Mouse (Mus musculus): ENCODE measurements around the gene Car4. TPM values are rescaled to one million over a fixed set of nuclear protein-coding genes. Genes with fewer than 3 reads are reported as not detected.
A peak's percentile ranks its signal among the peaks of the same experiment; 100 is the strongest.

Gene Car4
- polyA plus RNA-seq (2021) = not detected

DNA sequence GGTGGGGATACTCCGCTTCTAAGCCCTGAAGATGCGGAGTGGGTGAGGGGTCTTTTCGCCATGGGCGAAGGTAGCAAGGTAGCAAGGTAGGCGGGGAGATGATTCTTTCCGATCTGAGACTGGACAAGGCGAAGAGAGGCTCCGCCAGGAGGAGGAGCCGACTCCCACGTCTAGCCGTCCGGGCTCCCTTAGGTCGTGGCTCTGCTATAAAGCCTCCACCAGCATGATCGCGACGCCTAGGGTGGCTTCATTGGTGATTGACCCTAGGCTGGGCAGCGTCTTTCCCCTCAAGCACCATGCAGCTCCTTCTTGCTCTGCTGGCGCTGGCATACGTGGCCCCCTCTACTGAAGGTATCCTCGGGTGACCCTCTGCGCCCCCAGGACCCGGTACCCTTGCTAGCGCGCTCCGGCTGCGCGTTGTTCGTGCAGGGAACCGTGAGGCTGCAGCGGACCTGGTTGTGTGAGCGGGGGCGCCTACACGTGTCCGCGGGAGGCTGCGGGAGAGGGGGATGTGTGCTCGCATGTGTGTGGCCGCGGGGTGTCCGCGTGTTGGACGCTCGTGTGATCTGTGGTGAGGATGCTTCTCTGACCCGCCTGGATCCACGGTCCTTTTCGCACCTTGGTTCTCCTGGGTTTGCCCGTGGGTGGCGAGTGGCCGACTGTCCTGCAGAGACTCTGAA is at the start of gene Car4:
TSS of gene Car4 (plus strand) at position 196 of the 680 bp plus-strand sequence.
- peaks cover 61% of the 10 kb centered on the region for H3K27me3 ChIP-seq
- TF ChIP-seq CTCF (IDR thresholded peaks at IDR 0.05) = no peak
- ChIA-PET CTCF (interaction anchor here (1.0 kb wide), 1 partner anchor 12 kb away, joined by 3 read pairs; no protein-coding TSS in a partner anchor), POLR2A (no interaction called here)
- ATAC-seq (no peak), DNase-seq (ENCODE audit: low read depth, low spot score) (no peak)
- in situ Hi-C loops (cut with MboI; ENCODE audit: low pct_unique_long_range_greater_than_20kb) = no loop called here

DNA sequence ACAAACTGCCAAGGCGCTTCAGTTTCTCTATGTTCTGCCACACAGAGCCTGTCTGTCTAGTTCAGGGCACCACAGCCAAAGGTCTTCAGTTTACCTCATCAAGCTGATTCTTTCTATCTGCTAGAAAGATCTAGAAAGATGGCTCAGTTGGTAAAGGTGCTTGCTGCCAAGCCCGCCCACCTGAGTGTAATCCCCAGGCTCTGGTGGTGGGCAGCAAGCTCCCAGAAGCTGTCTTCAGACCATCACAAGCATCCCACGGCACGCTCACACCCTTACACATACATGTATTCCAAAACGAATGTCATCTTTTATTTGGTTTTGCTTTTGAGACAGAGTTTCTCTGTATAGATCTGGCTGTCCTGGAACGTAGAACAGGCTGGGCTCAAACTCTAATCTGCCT is 49.1 kb upstream of the Car4 start:
- ATAC-seq (no peak), DNase-seq (ENCODE audit: low read depth, low spot score) (no peak)
- TF ChIP-seq CTCF (IDR thresholded peaks at IDR 0.05) = no peak
- no peaks in the 10 kb centered on the region for H3K27me3 ChIP-seq
- ChIA-PET CTCF (interaction anchor here (1.7 kb wide), 1 partner anchor 10 kb away, joined by 10 read pairs; no protein-coding TSS in a partner anchor), POLR2A (interaction anchor here (0.6 to 1.3 kb wide), 2 partner anchors 8 to 23 kb away, joined by 3 read pairs; no protein-coding TSS in a partner anchor)
- in situ Hi-C loops (cut with MboI; ENCODE audit: low pct_unique_long_range_greater_than_20kb) = no loop called here

DNA sequence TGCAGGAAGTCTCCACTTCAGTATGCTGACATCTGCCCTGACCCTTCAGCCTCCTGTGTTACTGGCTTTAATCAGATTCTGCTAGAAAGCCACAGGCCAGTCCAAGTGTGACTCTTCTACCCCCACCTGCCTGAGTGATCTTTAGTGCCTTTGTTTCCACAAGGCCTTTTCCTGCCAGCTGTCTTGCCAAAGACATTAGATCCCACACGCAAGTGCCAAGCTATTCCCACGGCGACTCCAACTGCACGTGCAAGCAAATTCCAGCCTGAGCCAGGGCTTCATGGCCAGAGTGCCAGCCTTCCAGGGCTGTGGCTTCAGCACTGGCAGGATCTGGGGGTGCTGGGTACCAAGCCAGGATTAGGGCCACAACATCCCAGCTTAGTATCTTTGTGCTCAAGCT is 47.2 kb upstream of the Car4 start:
- no peaks in the 10 kb centered on the region for H3K27me3 ChIP-seq
- POLR2A ChIA-PET = interaction anchor here (0.6 kb wide), 1 partner anchor 801 kb away, joined by 3 read pairs; no protein-coding TSS in a partner anchor
- no peak for DNase-seq (ENCODE audit: low read depth, low spot score)
- no peak for TF ChIP-seq CTCF (IDR thresholded peaks at IDR 0.05)
- no peak for ATAC-seq
- in situ Hi-C loops (cut with MboI; ENCODE audit: low pct_unique_long_range_greater_than_20kb) = no loop called here
- CTCF ChIA-PET = no interaction called here

DNA sequence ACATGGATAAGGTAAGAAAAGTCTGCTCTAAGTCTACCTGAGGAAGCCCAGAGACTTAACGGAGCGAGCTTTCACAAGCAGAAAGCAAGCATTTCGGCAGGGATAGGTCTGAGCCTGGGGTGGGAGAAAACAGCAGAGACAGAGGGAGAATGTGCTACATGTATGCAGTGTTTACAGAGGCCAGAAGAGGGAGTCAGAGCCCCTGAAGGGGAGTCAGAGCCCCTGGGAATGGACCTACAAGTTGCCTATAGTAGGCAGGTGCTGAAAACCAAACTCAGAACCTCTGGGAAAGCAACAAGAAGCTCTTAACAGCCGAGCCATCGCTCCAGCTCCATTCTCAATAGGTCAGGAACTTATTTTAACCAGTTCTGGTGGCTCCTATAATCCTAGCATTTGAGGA is 42.9 kb upstream of the Car4 start:
- ATAC-seq (no peak), DNase-seq (ENCODE audit: low read depth, low spot score) (no peak)
- in situ Hi-C loops (cut with MboI; ENCODE audit: low pct_unique_long_range_greater_than_20kb) = loop anchor here (5.0 kb wide), 1 partner anchor 63 kb away; no protein-coding TSS in a partner anchor
- H3K27me3 ChIP-seq = peaks cover 2% of the 10 kb centered on the region
- TF ChIP-seq CTCF (IDR thresholded peaks at IDR 0.05) = no peak
- POLR2A ChIA-PET = interaction anchor here (0.7 to 0.9 kb wide), 4 partner anchors 34 to 100 kb away, joined by 3 to 7 read pairs (median 4); partner anchors contain the start of genes Mrm1 and Pigw
- CTCF ChIA-PET = interaction anchor here (1.0 kb wide), 1 partner anchor 68 kb away, joined by 3 read pairs; no protein-coding TSS in a partner anchor

DNA sequence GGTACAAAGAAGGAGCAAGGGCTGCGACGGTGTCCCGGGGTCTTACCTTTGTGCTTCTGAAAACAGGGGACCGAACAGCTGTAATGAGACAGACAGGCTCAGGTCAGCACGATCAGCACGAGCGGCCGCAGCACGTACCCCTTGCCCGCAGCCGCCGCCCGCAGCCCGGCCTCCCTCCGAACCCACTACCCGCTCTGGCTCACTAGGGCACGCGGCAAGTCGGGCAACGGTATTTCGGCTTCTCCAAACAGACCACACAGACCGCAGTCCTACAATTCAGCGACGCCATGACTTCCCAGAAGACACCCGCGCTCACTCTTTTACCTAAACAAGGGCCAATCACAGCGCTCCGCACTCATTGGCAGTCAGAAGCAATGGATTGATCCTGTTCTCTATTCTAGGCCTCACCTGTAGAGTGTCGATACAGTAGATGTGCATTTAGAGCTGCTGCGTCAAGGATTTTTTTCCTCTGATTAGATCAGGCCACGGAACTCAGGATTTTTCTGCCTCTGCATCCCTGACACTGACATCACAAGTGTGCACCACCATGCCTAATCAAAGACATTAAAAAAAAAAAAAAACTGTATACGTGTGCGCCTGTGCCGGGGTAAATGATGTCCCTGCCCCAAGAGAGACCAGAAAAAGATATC is 41.4 kb upstream of the Car4 start, which contains the start of gene Znhit3:
TSS of gene Znhit3 (minus strand) at position 314 of the 650 bp plus-strand sequence.
- peak; percentile 53 for ATAC-seq
- CTCF ChIA-PET = interaction anchor here (1.1 kb wide), 1 partner anchor 58 kb away, joined by 3 read pairs; no protein-coding TSS in a partner anchor
- in situ Hi-C loops (cut with MboI; ENCODE audit: low pct_unique_long_range_greater_than_20kb) = loop anchor here (5.0 kb wide), 1 partner anchor 61 kb away; no protein-coding TSS in a partner anchor
- no peak for TF ChIP-seq CTCF (IDR thresholded peaks at IDR 0.05)
- POLR2A ChIA-PET = interaction anchor here (0.7 to 1.0 kb wide), 3 partner anchors 8 to 35 kb away, joined by 3 read pairs; no protein-coding TSS in a partner anchor
- H3K27me3 ChIP-seq = peaks cover 15% of the 10 kb centered on the region
- peak; percentile 35 for DNase-seq (ENCODE audit: low read depth, low spot score)

DNA sequence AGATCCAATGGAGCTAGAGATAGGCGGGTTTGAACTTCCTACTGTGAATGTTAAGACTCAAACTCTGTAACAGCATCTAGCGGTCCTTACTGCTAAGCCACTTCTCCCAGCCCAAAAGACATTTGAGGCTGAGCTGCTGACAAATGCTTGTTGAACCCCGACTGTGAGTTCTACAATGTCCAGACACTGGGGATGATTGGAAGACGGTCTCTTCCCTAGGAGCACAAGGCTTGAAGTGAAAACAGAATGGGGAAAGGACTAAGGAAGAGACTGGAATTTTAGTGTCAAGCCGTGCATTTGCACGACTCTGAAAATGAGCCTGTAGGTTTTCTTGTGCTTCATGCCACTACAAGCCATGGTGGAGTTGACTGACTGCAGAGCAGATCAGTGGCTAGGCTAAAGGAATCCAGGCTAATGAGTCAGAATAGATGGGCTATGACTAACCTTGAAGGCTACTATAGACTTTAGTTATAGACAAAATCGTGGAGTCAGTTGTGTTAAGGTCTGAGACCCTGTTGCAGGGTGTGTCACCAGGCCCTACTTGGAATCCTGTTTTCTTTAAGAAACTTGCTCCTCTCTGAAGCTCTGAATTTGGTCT is 40.8 kb upstream of the Car4 start:
- in situ Hi-C loops (cut with MboI; ENCODE audit: low pct_unique_long_range_greater_than_20kb) = loop anchor here (5.0 kb wide), 1 partner anchor 60 kb away; no protein-coding TSS in a partner anchor
- TF ChIP-seq CTCF (IDR thresholded peaks at IDR 0.05) = no peak
- POLR2A ChIA-PET = interaction anchor here (0.7 to 1.0 kb wide), 3 partner anchors 9 to 36 kb away, joined by 3 read pairs; no protein-coding TSS in a partner anchor
- H3K27me3 ChIP-seq = peaks cover 19% of the 10 kb centered on the region
- ATAC-seq (no peak), DNase-seq (ENCODE audit: low read depth, low spot score) (no peak)
- CTCF ChIA-PET = interaction anchor here (1.1 to 2.3 kb wide), 2 partner anchors 9 to 57 kb away, joined by 3 to 10 read pairs; no protein-coding TSS in a partner anchor

DNA sequence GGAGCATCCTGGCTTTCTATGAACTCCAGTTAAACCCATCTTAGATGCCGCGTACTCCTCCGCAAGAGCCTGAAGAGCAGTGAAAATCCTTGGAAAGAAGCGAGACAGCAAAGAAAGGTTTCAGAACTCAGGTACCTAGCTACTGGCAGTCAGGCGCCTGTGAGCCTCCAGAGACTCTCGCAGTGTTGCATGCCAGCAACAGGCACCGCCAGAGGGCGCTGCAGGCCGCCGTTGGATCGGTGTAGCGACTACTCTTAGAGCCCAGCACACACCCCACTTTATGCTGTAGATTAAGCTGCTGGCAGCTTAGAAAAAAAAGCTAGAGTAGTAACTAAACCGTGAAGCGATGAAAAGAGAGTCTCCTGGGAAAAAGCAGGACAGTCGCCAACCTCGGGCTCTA is 39.2 kb upstream of the Car4 start:
- ATAC-seq = peak; percentile 60
- POLR2A ChIA-PET = no interaction called here
- peaks cover 35% of the 10 kb centered on the region for H3K27me3 ChIP-seq
- in situ Hi-C loops (cut with MboI; ENCODE audit: low pct_unique_long_range_greater_than_20kb) = loop anchor here (5.0 kb wide), 1 partner anchor 59 kb away; no protein-coding TSS in a partner anchor
- CTCF ChIA-PET = interaction anchor here (0.5 to 2.3 kb wide), 23 partner anchors 9 to 419 kb away, joined by 3 to 10 read pairs (median 4); no protein-coding TSS in a partner anchor
- TF ChIP-seq CTCF (IDR thresholded peaks at IDR 0.05) = peak; percentile 88
- no peak for DNase-seq (ENCODE audit: low read depth, low spot score)

DNA sequence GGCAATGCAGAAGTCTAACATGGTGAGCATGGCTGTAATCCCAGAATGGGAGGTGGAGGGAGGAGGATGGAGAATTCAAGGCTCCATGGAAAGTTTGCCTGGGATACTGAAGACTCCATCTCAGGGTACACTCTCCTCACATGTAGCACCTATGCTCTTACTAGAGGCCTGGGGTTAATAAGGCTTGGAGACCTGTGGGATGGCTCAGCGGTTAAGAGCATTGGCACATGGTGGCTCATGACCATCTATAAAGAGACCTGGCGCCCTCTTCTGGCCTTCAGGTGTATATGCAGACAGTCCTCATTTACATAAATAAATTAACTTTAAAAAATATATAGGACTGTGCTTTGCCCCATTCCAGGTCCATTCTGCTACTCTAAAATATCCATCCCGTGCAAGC is 38.3 kb upstream of the Car4 start:
- ChIA-PET POLR2A (interaction anchor here (1.2 kb wide), 1 partner anchor 63 kb away, joined by 3 read pairs; no protein-coding TSS in a partner anchor), CTCF (interaction anchor here (0.8 to 2.3 kb wide), 9 partner anchors 12 to 419 kb away, joined by 3 to 10 read pairs (median 7); no protein-coding TSS in a partner anchor)
- DNase-seq (ENCODE audit: low read depth, low spot score) (no peak), ATAC-seq (no peak)
- TF ChIP-seq CTCF (IDR thresholded peaks at IDR 0.05) = peak; percentile 67
- in situ Hi-C loops (cut with MboI; ENCODE audit: low pct_unique_long_range_greater_than_20kb) = loop anchor here (5.0 kb wide), 1 partner anchor 58 kb away; no protein-coding TSS in a partner anchor
- H3K27me3 ChIP-seq = peaks cover 41% of the 10 kb centered on the region

DNA sequence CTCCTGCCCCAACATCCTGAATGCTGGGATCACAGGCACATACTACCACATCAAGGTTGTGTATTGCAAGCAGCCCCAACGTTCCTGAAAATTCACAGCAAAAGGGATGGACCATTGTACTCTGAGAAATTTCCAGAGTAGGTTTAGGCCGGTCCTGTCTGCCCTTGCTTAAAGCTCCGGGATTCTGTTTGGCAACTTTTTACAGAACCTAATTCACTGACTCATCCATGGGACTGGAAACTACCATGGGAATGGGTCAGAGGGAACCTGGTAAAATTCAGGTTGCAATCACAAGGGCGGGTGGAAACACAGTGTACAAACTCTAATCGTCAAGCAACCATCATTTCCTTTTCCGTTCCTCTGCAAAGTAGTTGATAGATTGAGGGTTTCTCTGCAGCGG is 37.6 kb upstream of the Car4 start:
- ChIA-PET POLR2A (interaction anchor here (1.2 kb wide), 1 partner anchor 63 kb away, joined by 3 read pairs; no protein-coding TSS in a partner anchor), CTCF (interaction anchor here (1.2 to 2.1 kb wide), 3 partner anchors 41 to 75 kb away, joined by 4 to 9 read pairs (median 5); no protein-coding TSS in a partner anchor)
- in situ Hi-C loops (cut with MboI; ENCODE audit: low pct_unique_long_range_greater_than_20kb) = loop anchor here (5.0 kb wide), 1 partner anchor 57 kb away; no protein-coding TSS in a partner anchor
- DNase-seq (ENCODE audit: low read depth, low spot score) = no peak
- peaks cover 47% of the 10 kb centered on the region for H3K27me3 ChIP-seq
- ATAC-seq = no peak
- no peak for TF ChIP-seq CTCF (IDR thresholded peaks at IDR 0.05)

Measured in Patski (cell line).